Mouse (Mus musculus) kidney, embryonic 15.5 days (tissue): Measurements from ENCODE around the gene Olfr292. TPM values are rescaled to one million over a fixed set of nuclear protein-coding genes. Genes with fewer than 3 reads are reported as not detected.

Experiments used
- ATAC-seq: fragments of 200-750 bp; cut with Nextera tagmentation; replicated peaks from 2 replicates; pipeline ENCODE4 v1.8.0; 2017; ENCODE audit warnings: moderate TSS enrichment; ENCODE audit not compliant: low FRiP score
- H3K27ac ChIP-seq: fragments of 300-500 bp; sonication (generic); 2 replicates; pipeline ENCODE4 v1.5.1; 2015; ENCODE audit warnings: mild to moderate bottlenecking, inconsistent platforms
- H3K27me3 ChIP-seq: fragments of 300-500 bp; sonication (generic); 2 replicates; pipeline ENCODE4 v1.6.1; 2015; ENCODE audit warnings: inconsistent platforms
- H3K36me3 ChIP-seq: fragments of 300-500 bp; sonication (generic); 2 replicates; pipeline ENCODE4 v1.6.1; 2015; ENCODE audit warnings: inconsistent platforms
- H3K4me1 ChIP-seq: fragments of 300-500 bp; sonication (generic); 2 replicates; pipeline ENCODE4 v1.6.1; 2015; ENCODE audit warnings: inconsistent platforms
- H3K4me2 ChIP-seq: fragments of 300-500 bp; sonication (generic); 2 replicates; pipeline ENCODE4 v1.6.1; 2015; ENCODE audit warnings: moderate library complexity, mild to moderate bottlenecking, inconsistent platforms
- H3K4me3 ChIP-seq: fragments of 300-500 bp; sonication (generic); replicated peaks from 2 replicates; pipeline ENCODE4 v1.5.1; 2015; ENCODE audit warnings: mild to moderate bottlenecking, inconsistent platforms
- H3K9ac ChIP-seq: fragments of 300-500 bp; sonication (generic); 2 replicates; pipeline ENCODE4 v1.6.1; 2015; ENCODE audit warnings: mild to moderate bottlenecking, inconsistent platforms
- H3K9me3 ChIP-seq: fragments of 300-500 bp; sonication (generic); replicated peaks from 2 replicates; pipeline ENCODE4 v1.6.1; 2016; ENCODE audit warnings: inconsistent platforms
- WGBS: fragments of 180-500 bp; shearing (Covaris S2); methylation state at CpG from one replicate; pipeline ENCODE4 v1.1.7; 2015; ENCODE audit warnings: mixed read lengths; 5-methylcytosine and 5-hydroxymethylcytosine counted together
- polyA plus RNA-seq: library from polyadenylated mRNA; unstranded; fragments of >200 nt; fragmentation: Nextera tagmentation; extraction: Ambion mirVana; gene quantifications from 2 replicates; pipeline ENCODE4 v1.2.1, GENCODE M21; 2015

Gene Olfr292
- polyA plus RNA-seq, result not detected in 2 replicates

GRCm38 (mm10) chr7:86688030-86688429, at the start of gene Olfr292:
TSS of gene Olfr292 (plus strand) at chr7:86688330.
- Histone ChIP-seq H3K9me3 (no peaks in the 10 kb centered on the region), H3K27ac (no peak within 1 kb of the TSS), H3K9ac (no peak within 1 kb of the TSS), H3K36me3 (no peaks in the 10 kb centered on the region), H3K27me3 (no peaks in the 10 kb centered on the region), H3K4me1 (no peaks in the 10 kb centered on the region), H3K4me2 (no peak within 1 kb of the TSS), H3K4me3 (no peak within 1 kb of the TSS)
- no peak for ATAC-seq

GRCm38 (mm10) chr7:86648761-86649160, 39.4 kb upstream of the Olfr292 start, which contains the start of gene Olfr293:
TSS of gene Olfr293 (plus strand) at chr7:86649061.
- H3K27ac ChIP-seq, result no peak within 1 kb of the TSS
- H3K27me3 ChIP-seq, result no peaks in the 10 kb centered on the region
- H3K36me3 ChIP-seq, result no peaks in the 10 kb centered on the region
- no peaks in the 10 kb centered on the region for H3K9me3 ChIP-seq
- no peak within 1 kb of the TSS for H3K9ac ChIP-seq
- H3K4me1 ChIP-seq, result no peaks in the 10 kb centered on the region
- WGBS, result 92% methylated on average over 4 of the region's 4 CpGs
- ATAC-seq, result no peak
- no peak within 1 kb of the TSS for H3K4me3 ChIP-seq
- no peak within 1 kb of the TSS for H3K4me2 ChIP-seq

DNA sequence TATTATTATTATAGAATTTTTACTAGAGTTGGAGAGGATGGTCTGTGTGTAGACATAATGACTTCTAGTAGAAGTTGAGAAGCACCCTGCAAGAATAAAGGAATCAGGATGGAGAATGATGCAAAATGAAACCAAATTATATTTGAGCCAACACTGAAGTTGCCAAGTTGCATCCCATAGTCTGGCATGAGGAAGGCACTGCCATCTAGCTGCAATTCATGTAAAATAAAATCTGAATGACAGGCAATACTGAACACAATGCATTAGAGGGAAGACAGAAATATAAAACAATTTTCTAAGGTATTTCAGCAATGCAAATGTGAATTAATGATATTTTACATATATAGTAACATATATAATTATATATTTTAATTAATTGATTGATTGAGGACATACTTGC, 36.9 kb downstream of the Olfr292 start:
- no peak overlapping the region for H3K9ac ChIP-seq
- H3K4me3 ChIP-seq, result no peak overlapping the region
- H3K27ac ChIP-seq, result no peak overlapping the region
- ATAC-seq, result no peak
- no peaks in the 10 kb centered on the region for H3K4me1 ChIP-seq
- H3K9me3 ChIP-seq, result no peaks in the 10 kb centered on the region
- H3K36me3 ChIP-seq, result no peaks in the 10 kb centered on the region
- H3K27me3 ChIP-seq, result no peaks in the 10 kb centered on the region
- no peak overlapping the region for H3K4me2 ChIP-seq

Other genes with a start within 250 kb of the Olfr292 start
- gene Olfr299, start 228.4 kb upstream of the Olfr292 start, polyA plus RNA-seq, result not detected in 2 replicates
- not detected in 2 replicates for gene Olfr298, start 195.8 kb upstream of the Olfr292 start, polyA plus RNA-seq
- not detected in 2 replicates for gene Olfr297, start 168.4 kb upstream of the Olfr292 start, polyA plus RNA-seq
- gene Olfr295, start 104.5 kb upstream of the Olfr292 start, polyA plus RNA-seq, result not detected in 2 replicates
- gene Olfr294, start 71.7 kb upstream of the Olfr292 start, polyA plus RNA-seq, result not detected in 2 replicates
- not detected in 2 replicates for gene Olfr293, start 39.3 kb upstream of the Olfr292 start, polyA plus RNA-seq
- gene Folh1, start 87.6 kb downstream of the Olfr292 start, polyA plus RNA-seq, result 0.08 and 0.51 TPM in 2 replicates
- not detected in 2 replicates for gene Vmn2r77, start 106.7 kb downstream of the Olfr292 start, polyA plus RNA-seq
- gene Vmn2r78, start 226.8 kb downstream of the Olfr292 start, polyA plus RNA-seq, result not detected in 2 replicates